Mouse (Mus musculus): ENCODE measurements around the gene Aqp12. TPM values are rescaled to one million over a fixed set of nuclear protein-coding genes. Genes with fewer than 3 reads are reported as not detected.
"Not testable (repeated sequence)": the region's sequence is repeated elsewhere in the genome, so short reads cannot be mapped to it uniquely, and the experiment has no call there.

Aqp12 gene
- polyA plus RNA-seq (2015; fragmentation: Nextera tagmentation; extraction: Ambion mirVana) = not detected in 2 replicates

- H3K9me3 ChIP-seq = no peaks in the 10 kb centered on the region
- H3K4me1 ChIP-seq = no peaks in the 10 kb centered on the region
- no peak within 1 kb of the TSS for H3K27ac ChIP-seq
- no peak within 1 kb of the TSS for H3K9ac ChIP-seq
- no peak within 1 kb of the TSS for H3K4me2 ChIP-seq
- H3K36me3 ChIP-seq = no peaks in the 10 kb centered on the region
- H3K4me3 ChIP-seq = no peak within 1 kb of the TSS
- H3K27me3 ChIP-seq = peaks cover 4% of the 10 kb centered on the region; the same call in 1 of the 2 replicates
- ATAC-seq (ENCODE audit: insufficient number of reproducible peaks, insufficient read depth, low FRiP score, low TSS enrichment, low read depth) = no peak
- WGBS = 70% methylated on average over 7 of the region's 7 CpGs
Observed at GRCm38 (mm10) chr1:93006061-93006460, at the start of gene Aqp12. Gene Aqp12, plus strand, starts transcription at chr1:93006334.

GRCm38 (mm10) chr1:92956571-92957335, 49.4 kb upstream of the Aqp12 start:
- 10% methylated on average over 11 of the region's 11 CpGs for WGBS
- H3K9ac ChIP-seq; ATAC-seq (ENCODE audit: insufficient number of reproducible peaks, insufficient read depth, low FRiP score, low TSS enrichment, low read depth); H3K9me3 ChIP-seq; H3K36me3 ChIP-seq; H3K27ac ChIP-seq; H3K4me1 ChIP-seq; H3K27me3 ChIP-seq: not testable (repeated sequence)
- H3K4me3 ChIP-seq = peak overlapping the region; percentile 27
- H3K4me2 ChIP-seq = peak overlapping the region; percentile 53

- H3K9ac ChIP-seq = no peak overlapping the region
- H3K27me3 ChIP-seq = no peaks in the 10 kb centered on the region
- H3K4me3 ChIP-seq = no peak overlapping the region
- 97% methylated on average over 1 of the region's 1 CpGs for WGBS
- H3K9me3 ChIP-seq = no peaks in the 10 kb centered on the region
- ATAC-seq (ENCODE audit: insufficient number of reproducible peaks, insufficient read depth, low FRiP score, low TSS enrichment, low read depth) = no peak
- no peak overlapping the region for H3K27ac ChIP-seq
- H3K4me2 ChIP-seq = no peak overlapping the region
- H3K36me3 ChIP-seq = no peaks in the 10 kb centered on the region
- H3K4me1 ChIP-seq = no peaks in the 10 kb centered on the region
Observed at GRCm38 (mm10) chr1:92958999-92959398, 47.1 kb upstream of the Aqp12 start.

- 74% methylated on average over 6 of the region's 6 CpGs for WGBS
- not testable (repeated sequence) for H3K36me3 ChIP-seq; H3K27ac ChIP-seq; H3K9me3 ChIP-seq; H3K27me3 ChIP-seq; H3K4me2 ChIP-seq; ATAC-seq (ENCODE audit: insufficient number of reproducible peaks, insufficient read depth, low FRiP score, low TSS enrichment, low read depth); H3K9ac ChIP-seq; H3K4me3 ChIP-seq; H3K4me1 ChIP-seq
Observed at GRCm38 (mm10) chr1:92970791-92971190, 35.3 kb upstream of the Aqp12 start.

GRCm38 (mm10) chr1:92971879-92972795, 34.0 kb upstream of the Aqp12 start:
- no peak overlapping the region for H3K4me3 ChIP-seq
- H3K27ac ChIP-seq = no peak overlapping the region
- H3K36me3 ChIP-seq = no peaks in the 10 kb centered on the region
- ATAC-seq (ENCODE audit: insufficient number of reproducible peaks, insufficient read depth, low FRiP score, low TSS enrichment, low read depth) = no peak
- no peak overlapping the region for H3K9ac ChIP-seq
- no peaks in the 10 kb centered on the region for H3K27me3 ChIP-seq
- H3K9me3 ChIP-seq = no peaks in the 10 kb centered on the region
- H3K4me2 ChIP-seq = no peak overlapping the region
- H3K4me1 ChIP-seq = no peaks in the 10 kb centered on the region; the same call in 1 of the 2 replicates
- 87% methylated on average over 7 of the region's 7 CpGs for WGBS

GRCm38 (mm10) chr1:92972854-92973253, 33.3 kb upstream of the Aqp12 start:
- Histone ChIP-seq H3K4me3 (no peak overlapping the region), H3K36me3 (no peaks in the 10 kb centered on the region), H3K27ac (no peak overlapping the region), H3K27me3 (peaks cover 2% of the 10 kb centered on the region; the same call in 1 of the 2 replicates), H3K9ac (no peak overlapping the region), H3K4me2 (no peak overlapping the region), H3K9me3 (no peaks in the 10 kb centered on the region), H3K4me1 (no peaks in the 10 kb centered on the region; the same call in 1 of the 2 replicates)
- ATAC-seq (ENCODE audit: insufficient number of reproducible peaks, insufficient read depth, low FRiP score, low TSS enrichment, low read depth) = no peak
- WGBS = 71% methylated on average over 1 of the region's 1 CpGs

GRCm38 (mm10) chr1:92976141-92976566, 30.0 kb upstream of the Aqp12 start:
- H3K4me3 ChIP-seq = no peak overlapping the region
- no peaks in the 10 kb centered on the region for H3K36me3 ChIP-seq
- no peaks in the 10 kb centered on the region for H3K9me3 ChIP-seq
- WGBS = 53% methylated on average over 6 of the region's 6 CpGs
- H3K4me2 ChIP-seq = no peak overlapping the region
- peaks cover 9% of the 10 kb centered on the region for H3K4me1 ChIP-seq
- peaks cover 11% of the 10 kb centered on the region for H3K27me3 ChIP-seq
- no peak overlapping the region for H3K9ac ChIP-seq
- ATAC-seq (ENCODE audit: insufficient number of reproducible peaks, insufficient read depth, low FRiP score, low TSS enrichment, low read depth) = no peak
- H3K27ac ChIP-seq = no peak overlapping the region

GRCm38 (mm10) chr1:92978645-92979044, 27.5 kb upstream of the Aqp12 start:
- ATAC-seq (ENCODE audit: insufficient number of reproducible peaks, insufficient read depth, low FRiP score, low TSS enrichment, low read depth) = no peak
- Histone ChIP-seq H3K4me3 (no peak overlapping the region), H3K4me1 (peaks cover 9% of the 10 kb centered on the region; the same call in 1 of the 2 replicates), H3K4me2 (0 out of 2 replicates have a peak overlapping the region, but pooled peaks have one; percentile 11), H3K9ac (no peak overlapping the region), H3K27ac (no peak overlapping the region), H3K36me3 (no peaks in the 10 kb centered on the region), H3K27me3 (peaks cover 11% of the 10 kb centered on the region), H3K9me3 (no peaks in the 10 kb centered on the region)
- WGBS = 44% methylated on average over 7 of the region's 7 CpGs

GRCm38 (mm10) chr1:92979073-92979602, 27.0 kb upstream of the Aqp12 start:
- ATAC-seq (ENCODE audit: insufficient number of reproducible peaks, insufficient read depth, low FRiP score, low TSS enrichment, low read depth) = peak; percentile 44; the same call in 1 of the 2 replicates
- Histone ChIP-seq H3K36me3 (no peaks in the 10 kb centered on the region), H3K4me3 (no peak overlapping the region), H3K4me1 (peaks cover 9% of the 10 kb centered on the region; the same call in 1 of the 2 replicates), H3K27ac (no peak overlapping the region), H3K9ac (no peak overlapping the region), H3K27me3 (peaks cover 11% of the 10 kb centered on the region), H3K9me3 (no peaks in the 10 kb centered on the region), H3K4me2 (0 out of 2 replicates have a peak overlapping the region, but pooled peaks have one; percentile 11)
- 26% methylated on average over 11 of the region's 11 CpGs for WGBS

- Histone ChIP-seq H3K4me2 (no peak overlapping the region), H3K4me1 (peaks cover 9% of the 10 kb centered on the region; the same call in 1 of the 2 replicates), H3K27ac (no peak overlapping the region), H3K9me3 (no peaks in the 10 kb centered on the region), H3K27me3 (peaks cover 11% of the 10 kb centered on the region), H3K9ac (no peak overlapping the region), H3K4me3 (no peak overlapping the region), H3K36me3 (no peaks in the 10 kb centered on the region)
- ATAC-seq (ENCODE audit: insufficient number of reproducible peaks, insufficient read depth, low FRiP score, low TSS enrichment, low read depth) = no peak
- 84% methylated on average over 7 of the region's 7 CpGs for WGBS
Observed at GRCm38 (mm10) chr1:92981056-92981845, 24.9 kb upstream of the Aqp12 start.
